Mouse (Mus musculus) cerebellum, adult (tissue): Measurements from ENCODE around the gene Spata31d1b.
A peak's percentile ranks its signal among the peaks of the same experiment; 100 is the strongest.
"Not testable (repeated sequence)": the region's sequence is repeated elsewhere in the genome, so short reads cannot be mapped to it uniquely, and the experiment has no call there.

ENCODE experiments used
- ATAC-seq: cut with Nextera tagmentation; 2 replicates; pipeline ENCODE4 v1.9.2; 2017; ENCODE audit warnings: mild to moderate bottlenecking, moderate library complexity, mixed read lengths; ENCODE audit not compliant: insufficient number of reproducible peaks, low FRiP score, low TSS enrichment

Spata31d1b gene

DNA sequence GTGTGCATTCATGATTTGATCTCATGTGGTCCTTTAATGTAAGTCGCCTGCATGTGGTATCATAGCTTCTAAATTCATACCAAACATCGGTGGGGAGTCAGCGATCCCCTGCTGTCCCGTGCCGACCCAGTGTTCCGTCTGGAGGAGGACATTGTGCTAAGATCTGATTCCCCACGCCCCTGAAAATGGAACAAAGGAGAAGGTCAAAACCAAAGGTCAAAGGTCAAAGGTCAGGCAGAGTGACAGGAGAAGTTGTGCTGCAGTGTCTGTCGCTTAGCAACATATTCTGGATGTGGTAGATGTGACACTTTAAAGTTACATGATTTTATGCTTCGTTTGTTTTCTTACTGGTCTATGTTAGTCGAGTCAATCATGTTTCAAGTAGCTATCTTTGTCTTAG lies 20.6 kb upstream of the Spata31d1b start:
- no peak for ATAC-seq

DNA sequence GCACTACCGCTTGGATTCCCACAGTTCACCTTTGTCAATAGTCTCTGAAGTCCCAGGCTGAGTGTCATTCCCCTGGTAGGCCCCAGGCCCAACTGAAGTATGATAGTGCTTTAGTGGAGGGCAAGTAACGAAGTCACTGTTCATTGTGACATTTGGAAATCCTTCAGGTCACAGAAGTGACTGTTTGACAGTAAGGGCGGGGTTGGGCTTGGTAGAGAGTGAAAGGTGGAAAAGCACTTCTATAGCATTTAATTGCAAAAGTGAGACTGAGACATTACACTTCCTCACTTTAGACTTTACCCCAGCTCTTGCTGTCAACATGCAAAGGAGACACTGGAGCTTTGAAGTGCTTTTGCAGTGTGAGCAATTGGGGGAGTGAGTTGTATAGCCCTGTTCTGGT lies 18.1 kb upstream of the Spata31d1b start, which contains the start of gene 4921517D22Rik:
TSS of gene 4921517D22Rik (minus strand) at position 101 of the 400 bp plus-strand sequence.
- no peak for ATAC-seq

DNA sequence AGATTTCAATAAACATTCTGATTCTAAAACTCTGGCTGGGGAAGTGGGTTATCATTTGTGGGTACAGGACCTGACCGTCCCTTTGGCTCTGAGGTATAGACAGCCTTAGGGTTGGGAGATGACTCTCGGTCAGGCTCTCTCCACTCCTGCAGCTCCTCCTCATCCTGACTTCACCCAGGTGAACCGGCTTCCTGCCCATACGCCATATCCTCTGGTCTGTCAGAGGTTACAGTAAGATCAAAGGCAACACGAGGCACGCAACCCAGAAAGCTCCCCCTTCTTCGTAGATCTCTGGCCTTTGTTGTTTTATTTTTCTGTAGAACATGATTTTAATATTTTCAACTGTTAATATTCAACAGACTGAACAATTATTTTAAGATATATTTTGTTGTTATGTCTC lies 16.3 kb upstream of the Spata31d1b start:
- ATAC-seq = no peak

DNA sequence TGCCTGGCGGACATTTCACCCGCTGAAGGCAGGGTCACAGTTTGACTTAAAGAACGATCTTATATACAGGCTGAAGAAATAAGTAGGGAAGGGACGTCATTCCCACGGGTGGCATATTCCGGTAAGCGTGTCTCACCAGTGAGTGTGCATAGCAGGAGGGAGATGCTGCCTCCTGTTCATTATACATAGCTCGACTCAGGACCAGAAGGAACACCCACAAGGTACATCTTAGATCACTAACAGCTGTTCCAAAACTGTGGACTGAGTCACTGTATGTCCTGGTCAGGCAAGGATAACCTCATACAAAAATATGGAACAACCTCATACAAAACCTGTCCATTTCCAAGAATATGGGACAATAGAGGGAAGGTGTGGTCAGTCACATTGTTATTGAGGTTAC lies 13.0 kb upstream of the Spata31d1b start:
- ATAC-seq = no peak

DNA sequence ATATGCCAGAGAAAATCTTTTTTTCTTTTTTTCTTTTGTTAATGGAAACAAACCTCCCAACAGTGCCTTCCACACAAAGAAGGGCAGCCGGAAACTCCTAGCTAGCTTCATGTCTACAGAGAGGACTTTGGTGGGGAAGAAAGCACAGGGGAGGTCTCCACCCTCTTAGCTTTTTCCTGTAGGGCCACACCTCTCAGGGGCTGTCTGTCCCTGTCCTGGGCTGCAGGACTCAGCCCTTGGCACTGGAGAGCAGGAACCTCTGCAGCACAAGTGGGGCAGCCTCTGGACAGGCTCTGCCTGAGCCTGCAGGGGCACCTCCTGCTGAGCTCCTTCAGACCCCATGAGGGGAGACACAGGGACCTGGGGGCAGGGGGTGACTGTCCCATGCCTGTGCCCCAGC lies 11.9 kb upstream of the Spata31d1b start:
- not testable (repeated sequence) for ATAC-seq

DNA sequence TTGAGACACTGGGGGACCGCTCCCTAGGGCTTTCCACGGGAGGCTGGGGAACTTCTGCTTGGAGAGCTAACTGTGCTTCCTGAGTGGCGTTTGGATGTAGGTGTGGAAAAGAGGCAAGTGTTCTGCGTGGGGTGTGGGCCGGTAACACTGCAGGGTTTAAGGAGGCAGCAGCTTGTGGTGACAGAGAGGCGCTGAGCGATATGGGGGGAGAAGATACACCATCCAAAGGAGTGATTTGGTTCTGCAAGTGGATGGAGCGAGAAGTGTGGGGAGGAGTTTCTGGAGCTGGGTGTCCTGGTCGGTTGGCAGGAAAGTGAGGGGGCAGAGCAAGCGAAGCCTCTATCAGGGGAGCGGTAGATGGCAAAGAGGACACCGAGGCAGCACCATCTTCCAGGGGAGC lies 8.6 kb upstream of the Spata31d1b start:
- ATAC-seq = no peak

DNA sequence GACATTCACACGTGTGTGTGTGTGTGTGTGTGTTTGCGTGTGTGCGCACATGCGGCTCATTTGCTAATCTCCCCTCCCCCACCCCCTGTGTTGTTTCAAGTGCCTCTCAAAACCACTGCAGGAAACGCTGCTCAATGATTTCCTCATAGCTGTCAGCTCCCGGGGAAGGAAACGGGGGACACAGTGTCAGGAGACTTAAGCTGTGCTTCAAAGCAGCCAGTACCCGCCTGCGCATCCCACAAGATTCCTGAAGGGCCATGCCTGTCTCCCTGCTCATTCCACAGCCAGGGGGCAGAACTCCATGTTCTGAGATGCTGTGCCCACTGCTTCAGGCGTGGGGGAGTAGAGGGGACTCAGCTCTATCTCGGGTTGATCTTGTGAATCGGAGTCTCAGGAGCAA lies 7.5 kb upstream of the Spata31d1b start:
- no peak for ATAC-seq

DNA sequence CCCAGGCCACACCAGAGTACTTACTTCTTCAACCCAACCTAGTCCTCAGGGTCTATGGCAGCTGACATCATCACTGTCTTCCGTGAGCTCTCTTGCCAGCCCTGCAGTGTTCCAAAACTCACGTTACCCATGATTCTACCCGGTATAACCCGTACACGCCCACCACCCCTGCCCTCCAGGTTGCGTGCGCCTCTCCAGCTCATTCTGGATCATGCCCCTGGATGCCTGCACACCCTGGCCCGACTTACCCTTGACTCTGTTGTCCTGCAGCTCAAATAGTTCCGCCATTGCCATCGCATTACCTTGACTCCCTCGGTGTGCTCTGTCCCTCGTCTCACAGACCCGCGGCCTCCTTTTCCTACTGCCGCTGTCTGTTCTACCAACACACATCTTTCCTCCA lies 1.9 kb upstream of the Spata31d1b start, which contains the start of gene Spata31d1a:
TSS of gene Spata31d1a (minus strand) at position 101 of the 400 bp plus-strand sequence.
- no peak for ATAC-seq

DNA sequence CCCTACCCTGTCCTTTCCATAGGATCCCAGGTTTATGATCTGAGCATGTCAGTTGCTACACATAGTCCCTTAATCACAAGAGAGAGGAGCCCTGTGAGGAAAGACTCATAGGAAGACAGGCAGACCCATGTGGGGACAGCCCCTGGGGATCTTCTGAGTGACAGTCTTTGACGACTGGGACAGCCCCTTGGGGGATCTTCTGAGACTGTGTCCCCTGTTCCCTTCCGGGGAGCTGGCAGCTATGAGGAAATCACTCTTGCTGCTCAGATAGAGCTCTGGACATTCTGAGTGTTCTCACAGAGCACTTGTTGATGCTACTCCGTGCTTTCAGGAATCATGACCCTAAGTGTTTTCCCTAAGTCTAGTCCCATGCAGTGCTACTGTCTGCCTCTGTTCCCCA lies 1.6 kb downstream of the Spata31d1b start:
- ATAC-seq = no peak

DNA sequence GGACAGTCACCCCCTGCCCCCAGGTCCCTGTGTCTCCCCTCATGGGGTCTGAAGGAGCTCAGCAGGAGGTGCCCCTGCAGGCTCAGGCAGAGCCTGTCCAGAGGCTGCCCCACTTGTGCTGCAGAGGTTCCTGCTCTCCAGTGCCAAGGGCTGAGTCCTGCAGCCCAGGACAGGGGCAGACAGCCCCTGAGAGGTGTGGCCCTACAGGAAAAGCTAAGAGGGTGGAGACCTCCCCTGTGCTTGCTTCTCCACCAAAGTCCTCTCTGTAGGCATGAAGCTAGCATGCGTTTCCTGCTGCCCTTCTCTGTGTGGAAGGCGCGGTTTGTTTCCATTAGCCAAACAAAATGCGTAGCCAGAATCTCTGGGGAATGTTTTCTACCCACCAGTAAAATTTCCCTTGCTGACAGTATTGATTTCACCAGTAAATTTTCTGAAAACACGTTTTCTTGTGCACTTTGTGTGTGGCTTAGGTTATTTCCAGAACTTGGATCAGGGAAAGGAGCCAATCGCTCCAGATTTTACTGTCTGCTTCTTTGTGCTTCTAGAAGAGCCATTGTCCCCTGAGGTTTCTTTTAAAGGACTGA lies 6.9 kb downstream of the Spata31d1b start:
- not testable (repeated sequence) for ATAC-seq

DNA sequence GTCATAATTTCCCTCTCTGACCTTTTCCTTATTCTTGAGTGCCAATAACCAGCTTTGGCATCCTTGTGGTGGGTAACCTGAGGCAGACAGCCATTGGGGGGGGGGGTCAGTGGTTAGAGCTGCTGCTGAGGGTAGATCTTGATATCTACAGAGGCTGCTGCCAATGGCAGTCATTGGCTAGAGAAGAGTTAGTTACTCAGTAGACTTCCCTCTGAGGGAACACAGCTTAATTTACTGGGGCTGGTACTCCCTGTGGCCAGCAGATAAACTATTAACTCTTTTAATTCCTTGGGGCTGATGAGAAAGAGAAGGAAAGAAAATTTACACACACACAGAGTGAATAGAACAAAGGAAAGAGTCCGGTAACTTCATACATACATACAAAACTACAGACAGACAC lies 7.4 kb downstream of the Spata31d1b start:
- ATAC-seq = no peak

DNA sequence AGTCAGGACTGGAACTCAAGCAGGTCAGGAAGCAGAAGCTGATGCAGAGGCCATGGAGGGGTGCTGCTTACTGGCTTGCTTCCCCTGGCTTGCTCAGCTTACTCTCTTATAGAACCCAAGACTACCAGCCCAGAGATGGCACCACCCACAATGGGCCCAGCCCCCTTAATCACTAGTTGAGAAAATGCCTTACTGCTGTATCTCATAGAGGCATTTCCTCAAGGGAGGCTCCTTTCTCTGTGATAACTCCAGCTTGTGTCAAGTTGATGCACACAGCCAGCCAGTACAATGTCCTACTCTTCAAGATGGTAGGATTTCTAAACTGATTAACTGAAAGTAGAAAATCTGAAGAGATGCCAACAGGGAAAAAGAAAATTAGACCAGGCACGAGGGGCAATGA lies 10.0 kb downstream of the Spata31d1b start:
- ATAC-seq = not testable (repeated sequence)

DNA sequence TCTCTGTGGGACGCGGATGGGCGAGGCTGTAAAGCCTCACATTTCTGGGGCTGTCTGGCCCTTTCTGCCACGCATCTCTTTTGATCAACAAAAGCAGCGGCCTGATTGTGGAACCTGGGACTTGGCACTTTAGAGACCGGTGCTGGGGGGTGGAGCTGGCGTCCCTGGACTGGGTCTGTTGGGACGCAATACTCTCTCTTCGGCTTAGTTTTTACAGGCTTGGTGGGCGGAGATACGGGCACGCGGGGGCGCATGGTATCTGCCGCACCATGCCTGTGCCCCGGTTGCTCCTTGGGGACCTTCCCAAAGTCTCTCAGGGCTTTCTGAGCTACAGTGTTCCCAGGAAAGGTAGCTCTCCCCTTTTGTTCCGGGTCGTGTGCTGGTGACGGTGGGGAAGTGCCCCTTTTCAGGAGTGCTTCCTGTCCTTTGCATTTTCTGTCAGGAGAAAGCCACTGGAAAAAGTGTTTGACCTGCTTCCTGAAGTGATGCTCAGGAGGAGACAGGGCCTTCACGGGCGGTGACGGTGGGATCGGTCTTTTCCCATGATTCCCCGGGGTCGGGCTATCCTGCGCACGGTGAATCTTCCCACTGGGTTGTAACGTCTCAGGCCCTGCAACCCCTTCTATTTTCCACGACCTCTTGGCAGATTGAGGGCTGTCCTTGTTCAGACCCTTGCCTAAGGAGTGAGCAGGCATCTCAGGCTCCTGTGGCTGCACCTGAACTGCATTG lies 14.2 kb downstream of the Spata31d1b start:
- no peak for ATAC-seq

DNA sequence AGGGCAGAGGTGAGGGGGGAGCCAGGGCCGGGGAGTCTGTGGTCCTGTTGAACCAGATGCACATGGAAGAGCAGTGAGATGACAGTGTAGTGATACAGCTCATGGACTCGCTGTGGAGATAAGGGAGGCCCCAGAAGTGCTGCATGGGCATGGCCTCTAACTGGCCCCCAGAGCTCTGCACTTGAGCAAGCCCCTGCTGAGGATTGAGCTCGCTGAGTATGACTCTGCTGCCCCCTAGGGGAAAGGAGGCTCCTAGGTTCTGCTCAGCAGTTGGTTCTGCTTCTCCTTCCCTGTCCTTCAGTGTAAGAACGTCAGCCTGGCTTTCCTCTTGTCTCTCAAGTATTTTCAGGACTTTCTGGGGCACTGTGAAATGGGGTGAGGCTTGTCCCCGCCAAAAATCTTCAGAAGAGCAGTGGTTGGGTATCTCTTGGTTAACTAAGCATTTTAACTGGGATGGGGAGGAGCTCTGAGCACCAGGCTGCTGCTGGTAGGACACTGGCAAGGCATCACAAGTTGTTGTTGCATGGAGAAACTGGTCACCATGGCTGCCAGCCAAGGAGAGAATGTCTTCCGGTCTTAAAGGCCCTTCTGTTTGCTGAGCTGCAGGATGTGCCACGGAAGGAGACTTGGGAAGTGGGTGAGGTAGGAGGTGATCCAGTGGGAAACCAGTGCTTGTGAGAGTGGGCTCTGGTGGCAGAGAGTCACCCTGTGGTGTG lies 16.5 kb downstream of the Spata31d1b start:
- peak; percentile 88 for ATAC-seq

DNA sequence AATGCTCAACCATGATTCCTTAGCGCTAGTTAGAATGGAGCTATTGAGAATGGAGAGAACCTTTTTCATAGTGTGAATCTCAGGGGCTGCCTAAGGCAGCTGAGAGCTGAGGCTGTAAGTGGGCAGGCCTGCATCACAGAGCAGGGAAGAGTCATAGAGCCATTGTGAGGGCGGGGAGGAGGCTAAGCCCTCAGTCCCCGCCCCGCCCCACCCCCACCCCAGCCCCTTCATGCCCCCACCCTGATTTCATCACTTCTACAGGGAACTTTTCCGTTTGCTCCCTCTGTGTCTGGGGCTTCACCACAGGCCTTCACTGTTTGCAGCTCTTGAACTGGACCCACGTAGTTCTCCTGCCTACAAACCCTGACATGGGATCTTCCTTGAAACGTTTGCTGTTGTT lies 19.6 kb downstream of the Spata31d1b start, which contains the start of gene Spata31d1d:
TSS of gene Spata31d1d (minus strand) at position 101 of the 400 bp plus-strand sequence.
- no peak for ATAC-seq

DNA sequence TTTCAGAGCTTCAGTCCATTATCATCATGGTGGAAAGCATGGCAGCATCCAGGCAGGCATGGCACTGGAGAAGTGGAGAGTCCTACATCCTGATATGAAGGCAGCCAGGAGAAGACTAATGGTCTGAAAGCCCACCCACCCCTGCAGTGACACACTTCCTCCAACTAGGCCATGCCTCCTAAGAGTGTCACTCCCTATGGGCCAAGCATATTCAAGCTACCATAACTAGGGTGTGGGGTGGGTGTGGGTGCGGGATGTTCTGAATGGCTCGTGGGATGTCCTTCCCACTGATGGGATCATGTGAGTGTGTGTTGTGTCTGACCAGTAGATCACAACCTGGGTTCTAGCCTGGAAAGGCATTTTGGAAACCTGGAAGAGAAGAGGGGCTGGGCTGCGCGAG lies 21.9 kb downstream of the Spata31d1b start:
- no peak for ATAC-seq

DNA sequence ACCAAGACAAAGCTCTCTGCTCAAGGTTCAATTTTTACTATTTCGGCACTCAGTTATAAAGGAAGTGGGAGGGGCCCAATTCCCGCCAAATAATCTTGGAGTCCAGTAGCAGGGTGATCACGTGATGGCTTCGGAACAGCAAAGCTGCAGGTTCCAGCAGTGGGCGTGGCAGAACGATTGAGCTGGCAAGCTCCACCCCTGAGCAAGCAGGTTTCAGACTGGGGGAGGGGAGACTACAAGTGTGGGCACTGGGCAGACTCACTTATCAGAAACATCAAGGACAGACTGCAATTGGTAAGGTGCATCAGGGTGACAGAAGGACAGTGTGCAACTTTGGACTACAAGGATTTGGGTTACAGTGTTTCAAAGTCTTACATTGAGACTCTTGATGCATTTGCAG lies 22.3 kb downstream of the Spata31d1b start:
- not testable (repeated sequence) for ATAC-seq

DNA sequence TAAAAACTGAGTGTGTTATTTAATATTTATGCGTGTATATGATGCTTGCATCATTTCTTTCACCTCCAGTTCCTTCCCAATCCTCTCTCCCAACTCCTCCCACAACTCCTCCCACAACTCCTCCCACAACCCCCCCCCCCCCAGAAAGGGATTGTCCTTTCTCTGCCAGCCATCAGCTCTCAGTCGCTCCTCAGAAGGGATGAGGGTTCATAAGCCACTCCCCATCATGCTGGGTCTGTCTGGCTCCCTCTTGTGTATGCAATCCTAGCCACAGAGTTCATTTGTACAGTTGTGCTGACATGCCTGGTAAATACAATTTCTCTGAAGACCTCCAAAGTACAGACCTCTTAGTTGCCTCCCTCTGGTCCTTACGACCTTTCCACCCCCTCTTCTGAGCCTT lies 23.1 kb downstream of the Spata31d1b start:
- no peak for ATAC-seq

DNA sequence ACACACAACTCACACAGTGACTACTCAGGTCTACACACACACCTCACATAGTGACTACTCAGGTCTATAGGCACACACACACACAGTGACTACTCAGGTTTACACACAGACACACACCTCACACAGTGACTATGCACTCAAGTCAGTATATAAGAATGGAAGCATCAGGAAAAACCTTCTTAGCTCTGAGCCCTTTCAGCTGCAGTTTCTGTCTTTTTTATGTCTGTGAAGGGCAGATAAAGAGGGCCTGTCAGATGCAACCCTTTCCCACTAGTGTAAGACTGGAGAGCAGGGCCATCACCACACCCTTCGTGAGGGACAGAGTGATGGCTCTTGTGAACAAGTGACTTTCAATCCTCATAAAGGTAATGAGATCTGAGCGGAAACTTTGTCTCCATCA lies 26.4 kb downstream of the Spata31d1b start:
- no peak for ATAC-seq

DNA sequence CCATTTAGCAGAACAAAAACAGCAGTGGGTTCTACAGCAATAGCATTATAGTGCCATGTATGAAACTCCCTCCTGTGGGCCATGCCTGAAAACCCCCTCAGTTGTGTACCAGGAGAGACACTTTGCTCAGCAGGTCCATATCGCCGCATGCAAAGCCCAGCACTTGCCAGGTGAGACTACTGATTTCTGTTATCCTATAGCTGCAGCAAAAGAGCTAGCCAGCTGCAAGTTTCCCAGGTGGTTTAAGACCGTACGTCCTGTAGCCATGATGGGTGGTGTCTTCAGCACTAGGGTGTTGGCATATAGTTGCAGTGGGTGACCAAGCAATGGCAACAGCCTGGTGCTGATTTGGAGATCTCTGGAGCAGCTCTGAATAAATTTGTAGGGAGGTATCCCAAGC lies 27.3 kb downstream of the Spata31d1b start:
- no peak for ATAC-seq

DNA sequence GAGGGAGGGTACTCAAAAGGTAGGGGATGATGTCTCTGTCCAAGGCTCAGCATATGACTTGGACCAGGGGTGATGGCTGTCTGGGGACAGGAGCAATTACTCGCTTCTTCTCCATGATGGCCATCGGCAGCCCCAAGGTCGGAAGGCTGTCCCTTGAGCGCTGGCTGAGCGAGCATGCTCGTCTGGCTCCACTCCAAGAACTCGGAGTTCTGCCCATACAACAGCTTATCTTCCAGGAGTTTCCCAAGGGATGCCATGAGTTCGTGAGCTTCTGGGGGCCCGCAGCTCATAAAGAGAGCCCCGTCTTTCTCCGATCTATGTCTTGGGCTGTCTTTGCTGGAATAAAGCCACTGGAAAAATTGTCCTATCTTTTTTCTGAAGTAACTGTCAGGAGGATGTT lies 29.0 kb downstream of the Spata31d1b start:
- no peak for ATAC-seq
